Mouse (Mus musculus) intestine, postnatal 0 days (tissue): ENCODE measurements at regions not wholly inside any gene's neighbourhood (a gene's known extent, or its start where the extent isn't known, plus 50 kb on each side); places are given as distances from the start of the nearest gene placed in this dataset.

ENCODE experiments used
- ATAC-seq: fragments of 200-750 bp; cut with Nextera tagmentation; 2 replicates; pipeline ENCODE4 v1.8.0; 2017; ENCODE audit warnings: mild to moderate bottlenecking, moderate TSS enrichment, moderate library complexity
- H3K27ac ChIP-seq: fragments of 300-500 bp; sonication (generic); 2 replicates; pipeline ENCODE4 v1.5.1; 2014; ENCODE audit warnings: mild to moderate bottlenecking, low read depth, low read length, moderate library complexity
- H3K27me3 ChIP-seq: fragments of 300-500 bp; sonication (generic); replicated peaks from 2 replicates; pipeline ENCODE4 v1.6.1; 2014; ENCODE audit warnings: low read length, mixed read lengths; ENCODE audit not compliant: control insufficient read depth, insufficient read depth
- H3K36me3 ChIP-seq: fragments of 300-500 bp; sonication (generic); 2 replicates; pipeline ENCODE4 v1.6.1; 2014; ENCODE audit warnings: mild to moderate bottlenecking, moderate library complexity; ENCODE audit not compliant: control insufficient read depth, insufficient read depth
- H3K4me1 ChIP-seq: fragments of 300-500 bp; sonication (generic); replicated peaks from 2 replicates; pipeline ENCODE4 v1.6.1; 2014; ENCODE audit warnings: antibody characterized with exemption, low read length, mixed read lengths; ENCODE audit not compliant: control insufficient read depth, insufficient read depth
- H3K4me2 ChIP-seq: fragments of 300-500 bp; sonication (generic); replicated peaks from 2 replicates; pipeline ENCODE4 v1.6.1; 2014; ENCODE audit warnings: low read depth, mild to moderate bottlenecking, moderate library complexity
- H3K4me3 ChIP-seq: fragments of 300-500 bp; sonication (generic); 2 replicates; pipeline ENCODE4 v1.5.1; 2014; ENCODE audit warnings: low read depth, low read length
- H3K9ac ChIP-seq: fragments of 300-500 bp; sonication (generic); 2 replicates; pipeline ENCODE4 v1.6.1; 2014; ENCODE audit warnings: mild to moderate bottlenecking, low read depth, low read length
- H3K9me3 ChIP-seq: fragments of 300-500 bp; sonication (generic); 2 replicates; pipeline ENCODE4 v1.6.1; 2016; ENCODE audit warnings: mixed run types; ENCODE audit not compliant: control insufficient read depth
- CTCF ChIP-seq: sonication (generic); IDR thresholded peaks from 2 replicates; pipeline ENCODE4 v1.5.1; 2016; ENCODE audit warnings: low read depth, mild to moderate bottlenecking, control low read depth, antibody characterized with exemption, moderate library complexity
- WGBS: fragments of 180-500 bp; shearing (Covaris S2); extraction: QIAGEN DNeasy Blood & Tissue Kit; methylation state at CpG from one replicate; pipeline ENCODE4 v1.1.7; 2014; 5-methylcytosine and 5-hydroxymethylcytosine counted together

GRCm38 (mm10) chr16:21289528-21289927 is 85.0 kb downstream of the Ephb3 start:
- no peaks in the 10 kb centered on the region for H3K9me3 ChIP-seq
- H3K9ac ChIP-seq, result no peak overlapping the region
- TF ChIP-seq CTCF, result no peak
- H3K4me2 ChIP-seq, result no peak overlapping the region
- no peak overlapping the region for H3K4me3 ChIP-seq
- WGBS, result 62% methylated on average over 7 of the region's 7 CpGs
- no peaks in the 10 kb centered on the region for H3K36me3 ChIP-seq
- H3K27me3 ChIP-seq, result no peaks in the 10 kb centered on the region
- no peaks in the 10 kb centered on the region for H3K4me1 ChIP-seq
- ATAC-seq, result no peak
- H3K27ac ChIP-seq, result no peak overlapping the region

- Histone ChIP-seq H3K27me3 (no peaks in the 10 kb centered on the region), H3K4me2 (no peak overlapping the region), H3K9me3 (no peaks in the 10 kb centered on the region), H3K4me1 (no peaks in the 10 kb centered on the region), H3K9ac (no peak overlapping the region), H3K36me3 (no peaks in the 10 kb centered on the region), H3K4me3 (no peak overlapping the region), H3K27ac (no peak overlapping the region)
- 54% methylated on average over 11 of the region's 11 CpGs for WGBS
- no peak for TF ChIP-seq CTCF
- no peak for ATAC-seq
Observed at GRCm38 (mm10) chr16:21293010-21293409, 88.5 kb downstream of the Ephb3 start.

- H3K27ac ChIP-seq, result no peak overlapping the region
- TF ChIP-seq CTCF, result no peak
- no peak for ATAC-seq
- H3K36me3 ChIP-seq, result no peaks in the 10 kb centered on the region
- no peaks in the 10 kb centered on the region for H3K27me3 ChIP-seq
- no peak overlapping the region for H3K9ac ChIP-seq
- no peaks in the 10 kb centered on the region for H3K4me1 ChIP-seq
- H3K9me3 ChIP-seq, result no peaks in the 10 kb centered on the region
- no peak overlapping the region for H3K4me3 ChIP-seq
- 58% methylated on average over 3 of the region's 3 CpGs for WGBS
- H3K4me2 ChIP-seq, result no peak overlapping the region
Observed at GRCm38 (mm10) chr16:21293569-21293968, 89.0 kb downstream of the Ephb3 start.

- peak; percentile 41 for ATAC-seq
- Histone ChIP-seq H3K36me3 (no peaks in the 10 kb centered on the region), H3K9ac (no peak overlapping the region), H3K27me3 (no peaks in the 10 kb centered on the region), H3K4me3 (no peak overlapping the region), H3K4me2 (no peak overlapping the region), H3K9me3 (no peaks in the 10 kb centered on the region), H3K27ac (no peak overlapping the region), H3K4me1 (no peaks in the 10 kb centered on the region)
- WGBS, result 21% methylated on average over 9 of the region's 9 CpGs
- TF ChIP-seq CTCF, result peak; percentile 11; the same call in 1 of the 2 replicates
Observed at GRCm38 (mm10) chr16:21294677-21295411, 90.3 kb downstream of the Ephb3 start.

- no peaks in the 10 kb centered on the region for H3K4me1 ChIP-seq
- peak; percentile 34; the same call in 1 of the 2 replicates for ATAC-seq
- H3K4me3 ChIP-seq, result no peak overlapping the region
- no peak overlapping the region for H3K4me2 ChIP-seq
- TF ChIP-seq CTCF, result no peak
- no peaks in the 10 kb centered on the region for H3K9me3 ChIP-seq
- no peaks in the 10 kb centered on the region for H3K36me3 ChIP-seq
- H3K27me3 ChIP-seq, result no peaks in the 10 kb centered on the region
- 60% methylated on average over 13 of the region's 13 CpGs for WGBS
- H3K27ac ChIP-seq, result no peak overlapping the region
- H3K9ac ChIP-seq, result no peak overlapping the region
Observed at GRCm38 (mm10) chr16:21295956-21296733, 91.6 kb downstream of the Ephb3 start.

GRCm38 (mm10) chr16:21296786-21297185 is 92.2 kb downstream of the Ephb3 start:
- TF ChIP-seq CTCF, result no peak
- Histone ChIP-seq H3K4me1 (no peaks in the 10 kb centered on the region), H3K9me3 (no peaks in the 10 kb centered on the region), H3K27ac (no peak overlapping the region), H3K4me3 (no peak overlapping the region), H3K4me2 (no peak overlapping the region), H3K27me3 (no peaks in the 10 kb centered on the region), H3K36me3 (no peaks in the 10 kb centered on the region), H3K9ac (no peak overlapping the region)
- 69% methylated on average over 3 of the region's 3 CpGs for WGBS
- ATAC-seq, result no peak
